Mouse (Mus musculus) cerebellum, adult 9-11 months (tissue): Measurements from ENCODE around the gene Apol9b.
"Not testable (repeated sequence)": the region's sequence is repeated elsewhere in the genome, so short reads cannot be mapped to it uniquely, and the experiment has no call there.

Source experiments
- DNase-seq: peaks from one replicate; pipeline ENCODE4 v3.0.0; 2022

Apol9b gene

DNA sequence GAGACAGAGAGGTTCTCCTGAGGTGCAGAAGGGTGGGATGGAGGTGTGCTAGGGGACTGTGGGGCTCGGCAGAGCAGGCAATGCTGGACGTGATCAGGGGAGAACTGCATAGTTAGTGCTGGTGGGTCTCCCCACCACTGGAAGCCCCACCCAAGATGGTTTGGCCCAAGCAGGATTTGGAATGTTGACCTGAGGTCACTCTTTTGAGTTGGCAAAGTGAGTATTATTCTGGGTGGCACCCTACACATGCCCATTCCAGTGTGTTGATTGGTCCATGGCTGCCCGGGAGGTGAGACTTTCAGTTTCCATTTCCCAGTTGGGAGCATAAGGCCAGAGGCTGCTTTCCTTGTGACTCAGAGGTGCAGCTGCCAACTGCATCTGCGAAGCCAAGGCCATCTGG, at the start of gene Apol9b:
Gene Apol9b (plus strand): TSS at position 301 of the 400 bp plus-strand sequence.
- not testable (repeated sequence) for DNase-seq

DNA sequence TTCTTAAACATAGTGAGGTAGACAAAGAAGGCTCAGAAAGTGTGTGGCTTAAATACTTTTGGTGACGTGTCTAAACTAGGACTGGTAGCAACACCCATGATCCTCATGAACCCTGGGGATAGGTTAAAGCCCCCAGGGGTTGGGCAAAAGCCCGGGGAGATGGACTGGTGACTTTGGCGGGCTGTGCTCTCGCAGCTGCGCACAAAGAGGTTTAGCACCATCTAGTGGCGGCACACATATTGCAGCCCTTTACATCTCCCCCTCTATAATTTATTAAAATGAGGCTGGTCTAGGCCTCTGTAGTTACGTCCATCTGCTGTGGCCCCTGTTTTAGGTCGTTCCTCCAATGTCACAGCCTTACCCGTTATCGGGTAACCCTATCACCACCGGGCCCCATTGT, 44.9 kb upstream of the Apol9b start:
- DNase-seq: peak; percentile 1

DNA sequence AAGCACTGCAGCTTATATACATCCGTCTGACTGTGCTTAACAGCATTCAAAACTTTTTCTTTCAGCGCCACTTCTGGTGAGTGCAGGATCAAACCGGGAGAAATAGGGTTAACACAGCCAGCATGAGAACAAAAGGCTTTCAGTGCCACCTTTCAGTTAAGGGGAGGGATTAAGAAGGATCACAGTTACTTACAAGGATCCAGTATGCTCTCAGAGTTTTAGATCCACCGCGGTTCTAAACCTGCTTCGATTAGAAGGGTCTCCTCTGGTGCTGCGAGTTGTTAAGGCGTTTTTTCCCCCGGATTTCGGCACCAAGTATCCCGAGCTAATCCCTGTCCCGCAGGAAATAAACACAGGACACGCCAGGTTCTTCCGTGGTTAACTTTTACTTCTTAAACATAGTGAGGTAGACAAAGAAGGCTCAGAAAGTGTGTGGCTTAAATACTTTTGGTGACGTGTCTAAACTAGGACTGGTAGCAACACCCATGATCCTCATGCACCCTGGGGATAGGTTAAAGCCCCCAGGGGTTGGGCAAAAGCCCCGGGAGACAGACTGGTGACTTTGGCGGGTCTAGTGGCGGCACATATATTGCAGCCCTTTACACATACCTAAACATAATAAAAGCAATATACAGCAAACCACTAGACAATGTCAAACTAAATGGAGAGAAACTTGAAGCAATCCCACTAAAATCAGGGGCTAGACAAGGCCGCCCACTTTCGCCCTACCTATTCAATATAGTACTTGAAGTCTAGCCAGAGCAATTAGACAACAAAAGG, 37.1 kb upstream of the Apol9b start:
- not testable (repeated sequence) for DNase-seq

- DNase-seq: peak; percentile 3
Observed at GRCm38 (mm10) chr15:77694687-77695295, 34.0 kb upstream of the Apol9b start.

- not testable (repeated sequence) for DNase-seq
Observed at GRCm38 (mm10) chr15:77698656-77699055, 30.2 kb upstream of the Apol9b start, which contains the start of gene Apol7e. Gene Apol7e (plus strand): TSS chr15:77698857.

- DNase-seq: not testable (repeated sequence)
Observed at GRCm38 (mm10) chr15:77705306-77705705, 23.5 kb upstream of the Apol9b start.

- not testable (repeated sequence) for DNase-seq
Observed at GRCm38 (mm10) chr15:77708936-77709335, 19.9 kb upstream of the Apol9b start.

DNA sequence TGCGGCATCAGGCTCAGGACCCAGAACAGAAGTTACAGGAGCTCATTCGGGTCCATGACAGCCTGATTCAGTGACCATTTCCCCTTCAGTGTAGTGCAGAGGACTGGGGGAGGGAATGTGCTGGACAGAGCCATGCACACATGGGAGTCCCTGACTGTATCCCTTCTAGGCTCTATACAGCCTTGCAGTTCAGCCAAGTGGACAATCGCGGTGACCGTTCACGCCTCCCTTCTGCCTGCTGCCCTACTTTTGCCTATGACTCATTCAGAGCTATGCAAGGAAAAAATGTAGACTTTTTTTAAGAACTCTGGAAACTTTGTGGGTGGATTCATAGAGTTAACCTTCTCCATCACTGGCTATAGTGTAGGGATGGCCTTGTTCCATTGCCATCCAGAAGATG, 10.6 kb upstream of the Apol9b start:
- DNase-seq: not testable (repeated sequence)

DNA sequence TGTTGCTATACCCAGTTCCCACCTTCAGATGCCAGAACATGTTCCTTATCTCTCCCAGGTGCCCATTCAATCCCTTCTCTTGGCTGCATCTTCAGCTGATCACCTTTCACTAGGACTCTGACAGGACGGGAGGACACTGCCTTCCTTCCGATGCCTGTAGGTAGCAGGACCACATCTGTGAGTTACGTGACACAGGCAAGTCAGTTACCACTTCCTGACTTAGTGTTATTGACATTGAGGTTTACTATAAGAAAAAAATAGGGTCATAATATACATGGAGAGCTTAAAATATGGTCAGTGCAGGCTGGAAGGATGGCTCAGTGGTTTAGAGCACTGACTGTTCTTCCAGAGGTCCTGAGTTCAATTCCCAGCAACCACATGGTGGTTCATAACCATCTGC, 7.3 kb upstream of the Apol9b start:
- not testable (repeated sequence) for DNase-seq

GRCm38 (mm10) chr15:77724208-77724911, 4.5 kb upstream of the Apol9b start:
- not testable (repeated sequence) for DNase-seq

DNA sequence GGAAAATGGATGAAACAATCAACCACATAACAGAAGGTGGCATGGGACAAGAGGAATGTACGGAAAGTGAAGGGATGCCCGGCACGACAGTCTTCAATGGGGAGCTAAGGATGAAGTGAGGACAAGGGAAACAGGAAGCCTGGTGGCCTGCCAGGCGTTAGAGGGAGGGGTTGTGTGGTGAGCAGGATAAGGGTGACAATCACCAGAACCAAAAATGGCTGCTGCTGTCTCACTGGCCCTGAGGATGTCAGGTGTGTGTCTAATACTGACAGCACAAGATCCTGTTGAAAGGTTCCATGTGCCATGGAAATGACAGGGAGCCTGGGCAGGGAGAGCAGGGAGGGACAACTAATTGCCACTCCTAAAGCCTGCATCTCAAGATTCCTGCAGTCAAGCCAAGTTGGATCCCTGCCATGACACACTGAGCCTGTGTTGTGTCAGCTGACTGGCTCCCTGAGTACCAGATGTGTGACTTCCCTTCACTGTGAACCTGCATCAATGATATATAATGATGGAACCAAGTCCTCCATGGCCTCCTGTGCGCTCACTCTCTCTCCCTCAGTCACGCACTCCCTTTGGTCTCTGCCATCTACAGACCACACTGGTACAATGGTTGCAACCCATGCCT, 3.3 kb upstream of the Apol9b start:
- DNase-seq: not testable (repeated sequence)

- DNase-seq: not testable (repeated sequence)
Observed at GRCm38 (mm10) chr15:77727139-77727538, 1.7 kb upstream of the Apol9b start.

- not testable (repeated sequence) for DNase-seq
Observed at GRCm38 (mm10) chr15:77727745-77728144, 1.1 kb upstream of the Apol9b start.

- DNase-seq: no peak
Observed at GRCm38 (mm10) chr15:77731605-77732004, 2.8 kb downstream of the Apol9b start.

- DNase-seq: not testable (repeated sequence)
Observed at GRCm38 (mm10) chr15:77732851-77733250, 4.0 kb downstream of the Apol9b start.

GRCm38 (mm10) chr15:77733380-77733779, 4.5 kb downstream of the Apol9b start:
- not testable (repeated sequence) for DNase-seq

- not testable (repeated sequence) for DNase-seq
Observed at GRCm38 (mm10) chr15:77733903-77734302, 5.1 kb downstream of the Apol9b start.

- no peak for DNase-seq
Observed at GRCm38 (mm10) chr15:77740511-77741297, 11.9 kb downstream of the Apol9b start.

DNA sequence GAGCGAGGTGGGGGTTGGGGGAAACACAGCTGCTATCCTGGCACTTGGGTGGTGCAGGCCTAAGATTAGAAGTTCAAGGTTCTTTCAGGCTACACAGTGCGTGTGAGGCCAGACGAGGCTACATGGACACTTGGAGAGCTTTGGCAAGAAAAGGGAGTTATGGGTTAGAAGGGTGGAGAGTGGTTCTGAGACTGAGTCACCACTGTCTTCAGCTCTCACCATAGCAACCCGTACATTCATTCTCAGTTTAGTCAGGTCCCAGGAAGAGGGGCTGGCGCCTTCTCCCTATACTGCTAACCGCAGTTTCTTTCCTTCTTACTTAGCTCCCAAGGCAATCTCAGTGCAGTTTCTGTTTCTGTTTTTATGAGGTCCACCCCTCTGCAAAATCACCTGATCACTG, 12.7 kb downstream of the Apol9b start:
- not testable (repeated sequence) for DNase-seq

DNA sequence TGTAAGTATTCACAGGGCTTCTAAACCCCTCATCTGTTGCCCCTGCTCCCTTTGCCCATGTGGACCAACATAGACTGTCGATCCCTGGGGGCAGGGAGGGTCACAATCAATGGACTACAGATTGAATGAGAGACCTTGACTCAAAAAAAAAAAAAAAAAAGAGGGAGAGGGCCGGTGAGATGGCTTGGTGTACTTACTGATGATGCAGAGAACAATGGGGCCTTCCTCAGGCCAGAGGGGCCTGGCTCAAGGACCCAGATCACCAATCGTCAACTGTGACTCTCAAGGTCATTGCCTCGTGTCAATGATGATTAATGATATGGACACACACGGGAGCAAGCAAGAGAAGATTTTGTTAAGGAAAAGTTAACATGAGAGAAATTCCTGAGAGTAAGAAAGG, 15.8 kb downstream of the Apol9b start:
- DNase-seq: no peak

- DNase-seq: no peak
Observed at GRCm38 (mm10) chr15:77745081-77745480, 16.2 kb downstream of the Apol9b start.

DNA sequence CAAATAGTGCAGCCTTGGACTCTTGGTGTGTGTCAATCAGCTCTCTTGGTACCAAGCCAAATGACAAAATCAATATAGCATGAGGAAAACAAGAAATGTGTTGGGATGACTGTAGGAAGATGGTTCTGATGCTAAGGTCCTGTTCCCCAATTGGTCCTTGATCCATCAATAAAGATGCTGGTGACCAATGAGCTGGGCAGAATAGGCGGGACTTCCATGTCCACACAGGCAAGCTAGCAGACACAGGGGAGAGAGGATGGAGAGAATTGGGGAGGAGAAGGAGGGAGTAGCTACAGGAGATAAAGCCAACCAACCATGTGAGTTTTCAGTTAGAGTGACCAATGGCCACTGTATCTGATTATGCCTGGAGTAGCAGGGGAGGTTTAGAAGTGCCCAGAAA, 17.5 kb downstream of the Apol9b start:
- no peak for DNase-seq
